Mouse (Mus musculus) lung, embryonic 14.5 days (tissue): ENCODE data around the gene Apobec4. TPM values are rescaled to one million over a fixed set of nuclear protein-coding genes. Genes with fewer than 3 reads are reported as not detected.

Source experiments
- ATAC-seq: fragments of 200-750 bp; cut with Nextera tagmentation; 2 replicates; pipeline ENCODE4 v1.8.0; 2017; ENCODE audit warnings: mild to moderate bottlenecking, moderate TSS enrichment, moderate library complexity; ENCODE audit not compliant: insufficient read depth
- DNase-seq: peaks from one replicate; pipeline ENCODE4 v3.0.0-alpha.2; 2015
- H3K27ac ChIP-seq: fragments of 300-500 bp; sonication (generic); 2 replicates; pipeline ENCODE4 v1.5.1; 2014; ENCODE audit warnings: low read depth, mild to moderate bottlenecking, moderate library complexity
- H3K27me3 ChIP-seq: fragments of 300-500 bp; sonication (generic); 2 replicates; pipeline ENCODE4 v1.6.1; 2014; ENCODE audit warnings: low read length, control low read depth; ENCODE audit not compliant: insufficient read depth
- H3K36me3 ChIP-seq: fragments of 300-500 bp; sonication (generic); 2 replicates; pipeline ENCODE4 v1.6.1; 2014; ENCODE audit warnings: control low read depth; ENCODE audit not compliant: insufficient read depth
- H3K4me1 ChIP-seq: fragments of 300-500 bp; sonication (generic); 2 replicates; pipeline ENCODE4 v1.6.1; 2014; ENCODE audit warnings: antibody characterized with exemption, control low read depth; ENCODE audit not compliant: insufficient read depth
- H3K4me2 ChIP-seq: fragments of 300-500 bp; sonication (generic); 2 replicates; pipeline ENCODE4 v1.6.1; 2014; ENCODE audit warnings: mild to moderate bottlenecking
- H3K4me3 ChIP-seq: fragments of 300-500 bp; sonication (generic); 2 replicates; pipeline ENCODE4 v1.5.1; 2014; ENCODE audit warnings: low read depth, low read length
- H3K9ac ChIP-seq: fragments of 300-500 bp; sonication (generic); 2 replicates; pipeline ENCODE4 v1.6.1; 2014
- H3K9me3 ChIP-seq: fragments of 300-500 bp; sonication (generic); 2 replicates; pipeline ENCODE4 v1.6.1; 2016; ENCODE audit warnings: low read depth, low read length, control low read depth
- CTCF ChIP-seq: IDR thresholded peaks from 2 replicates; pipeline ENCODE4 v1.5.1; 2016; ENCODE audit warnings: antibody characterized with exemption, low read depth
- WGBS: fragments of 180-500 bp; shearing (Covaris S2); extraction: QIAGEN DNeasy Blood & Tissue Kit; methylation state at CpG from one replicate; pipeline ENCODE4 v1.1.7; 2014; 5-methylcytosine and 5-hydroxymethylcytosine counted together
- polyA plus RNA-seq: library from polyadenylated mRNA; unstranded; fragments of >200 nt; fragmentation: Nextera tagmentation; extraction: Ambion mirVana; gene quantifications from 2 replicates; pipeline ENCODE4 v1.2.1, GENCODE M21; 2014

Gene Apobec4
- 0.16 TPM in 1 of 2 replicates, not detected in the other for polyA plus RNA-seq

DNA sequence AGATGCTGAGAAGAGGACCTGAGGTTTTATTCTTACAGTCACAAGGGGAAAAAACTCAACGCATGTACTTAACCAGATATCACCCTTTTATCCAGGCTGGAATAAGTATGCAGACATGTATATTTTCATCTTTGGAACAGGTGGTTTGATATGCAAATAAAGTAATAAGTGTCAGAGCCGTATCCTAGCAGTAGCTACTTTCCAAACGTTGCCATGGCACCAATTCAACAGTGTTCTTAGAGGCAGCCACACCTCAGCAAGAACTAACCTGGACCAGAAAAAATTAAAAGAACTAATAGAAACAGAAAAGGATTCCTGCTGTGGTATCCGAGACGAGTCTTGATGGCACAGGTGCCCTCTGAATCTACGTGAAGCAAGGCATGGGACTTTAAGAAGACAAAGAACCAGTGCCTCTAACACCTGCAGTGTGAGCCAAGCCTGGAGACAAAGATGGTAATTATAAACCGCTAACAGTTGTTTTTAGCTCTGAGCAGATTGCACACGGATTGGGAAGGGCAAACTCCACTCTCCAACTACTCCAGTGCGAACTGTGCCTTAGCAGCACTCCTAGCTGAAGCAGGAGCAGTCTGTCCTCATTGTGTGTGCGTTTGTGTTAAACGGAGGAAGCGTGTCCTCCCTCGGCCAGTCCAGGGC lies at the start of gene Apobec4:
Gene Apobec4, plus strand, starts transcription at position 240 of the 654 bp plus-strand sequence.
- Histone ChIP-seq H3K4me2 (no peak within 1 kb of the TSS), H3K9ac (no peak within 1 kb of the TSS), H3K27ac (no peak within 1 kb of the TSS), H3K27me3 (no peaks in the 10 kb centered on the region), H3K9me3 (no peaks in the 10 kb centered on the region), H3K4me3 (no peak within 1 kb of the TSS), H3K4me1 (no peaks in the 10 kb centered on the region), H3K36me3 (no peaks in the 10 kb centered on the region)
- TF ChIP-seq CTCF, result no peak
- WGBS, result 66% methylated on average over 13 of the region's 13 CpGs
- DNase-seq (no peak), ATAC-seq (no peak)

DNA sequence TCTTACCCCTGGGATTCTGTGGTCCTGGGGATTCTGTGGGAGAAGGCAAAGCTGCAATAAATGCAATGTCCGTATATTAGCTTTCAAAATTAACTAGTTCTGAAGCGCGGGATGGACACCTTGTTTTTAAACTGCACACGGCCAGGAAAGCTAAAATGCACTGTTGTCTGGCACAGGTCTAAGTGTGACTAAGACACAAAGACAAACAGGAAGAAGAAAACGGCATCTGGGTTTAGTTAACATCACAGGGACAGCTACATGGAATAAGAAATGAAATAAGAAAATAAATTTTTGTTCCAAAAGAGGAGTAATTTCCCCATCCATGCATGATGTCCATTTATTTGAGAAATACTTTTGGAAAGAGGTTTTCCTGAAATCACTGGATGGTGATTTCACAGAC lies 49.3 kb upstream of the Apobec4 start:
- Histone ChIP-seq H3K9me3 (no peaks in the 10 kb centered on the region), H3K27me3 (no peaks in the 10 kb centered on the region), H3K9ac (no peak overlapping the region), H3K4me1 (peaks cover 3% of the 10 kb centered on the region; the same call in 1 of the 2 replicates), H3K4me2 (no peak overlapping the region), H3K36me3 (no peaks in the 10 kb centered on the region), H3K27ac (no peak overlapping the region), H3K4me3 (no peak overlapping the region)
- TF ChIP-seq CTCF, result no peak
- WGBS, result 76% methylated on average over 5 of the region's 5 CpGs
- no peak for DNase-seq
- no peak for ATAC-seq

DNA sequence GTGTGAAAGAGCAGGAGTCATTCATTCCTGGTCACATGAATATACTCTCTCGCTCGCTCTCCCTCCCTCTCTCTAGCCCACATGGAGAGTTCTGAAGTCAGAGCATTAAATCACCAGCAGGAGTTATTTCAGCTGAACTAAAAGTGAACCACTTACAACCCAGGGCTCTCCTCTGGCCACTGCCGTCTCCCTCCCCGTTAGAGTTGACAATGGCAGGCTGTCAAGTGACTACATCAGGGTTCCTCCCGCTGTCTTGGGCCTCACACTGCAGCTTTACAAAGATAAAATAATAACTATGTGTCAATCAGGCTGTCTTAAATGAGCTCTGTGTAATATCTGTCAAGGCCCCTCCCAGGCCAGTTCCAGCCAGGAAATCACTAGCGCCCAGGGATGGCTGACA lies 47.4 kb upstream of the Apobec4 start:
- Histone ChIP-seq H3K4me3 (no peak overlapping the region), H3K27me3 (no peaks in the 10 kb centered on the region), H3K36me3 (no peaks in the 10 kb centered on the region), H3K9ac (no peak overlapping the region), H3K4me1 (peaks cover 3% of the 10 kb centered on the region; the same call in 1 of the 2 replicates), H3K9me3 (no peaks in the 10 kb centered on the region), H3K27ac (no peak overlapping the region; the same call in 1 of the 2 replicates), H3K4me2 (no peak overlapping the region)
- peak; percentile 43 for DNase-seq
- no peak for TF ChIP-seq CTCF
- whole genome bisulfite sequencing, result 38% methylated on average over 6 of the region's 6 CpGs
- ATAC-seq, result peak; percentile 48

DNA sequence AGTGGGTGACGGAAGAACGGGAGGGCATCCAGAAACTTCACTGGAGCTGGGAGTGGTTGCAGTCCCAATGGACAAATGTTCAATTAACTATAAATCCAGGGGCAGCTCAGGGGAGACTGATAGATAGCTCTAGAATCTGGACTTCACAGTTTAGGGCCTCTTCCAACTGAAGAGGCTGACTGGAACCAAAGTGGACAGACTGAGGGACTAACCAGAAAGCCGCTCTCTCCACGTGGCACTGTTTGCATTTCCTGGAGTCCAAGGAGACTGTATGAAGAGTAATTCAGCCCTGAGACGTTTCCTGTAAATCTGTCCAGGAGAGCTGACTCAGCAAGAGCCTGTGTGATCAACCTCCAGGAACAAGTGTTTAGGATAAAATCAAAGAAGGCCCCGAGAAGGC lies 46.4 kb upstream of the Apobec4 start:
- ATAC-seq, result no peak
- Histone ChIP-seq H3K4me3 (no peak overlapping the region), H3K9me3 (no peaks in the 10 kb centered on the region), H3K9ac (no peak overlapping the region), H3K27ac (no peak overlapping the region), H3K27me3 (no peaks in the 10 kb centered on the region), H3K4me2 (no peak overlapping the region), H3K4me1 (peaks cover 3% of the 10 kb centered on the region; the same call in 1 of the 2 replicates), H3K36me3 (no peaks in the 10 kb centered on the region)
- DNase-seq, result peak; percentile 33
- TF ChIP-seq CTCF, result no peak
- 40% methylated on average over 6 of the region's 6 CpGs for WGBS

DNA sequence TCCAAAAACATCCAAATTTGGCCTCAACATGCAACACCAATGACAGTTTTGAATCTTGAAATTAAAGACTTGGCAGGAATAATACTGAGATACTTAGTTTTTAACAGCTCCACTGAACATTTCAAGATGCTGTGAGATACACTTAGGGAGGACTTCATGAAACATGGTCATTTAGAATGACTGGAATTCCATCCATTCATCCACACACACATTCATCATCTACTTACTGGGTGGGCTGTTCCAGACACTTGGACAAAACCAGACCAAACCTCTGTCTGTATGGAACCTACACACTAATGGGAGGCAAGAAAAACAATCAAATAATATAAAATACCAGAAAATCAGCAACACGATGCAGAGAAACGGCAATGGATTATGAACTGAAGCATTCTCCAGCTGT lies 42.8 kb upstream of the Apobec4 start:
- DNase-seq (peak; percentile 51), ATAC-seq (peak; percentile 48; the same call in 1 of the 2 replicates)
- Histone ChIP-seq H3K4me3 (no peak overlapping the region), H3K4me1 (peaks cover 3% of the 10 kb centered on the region; the same call in 1 of the 2 replicates), H3K9me3 (no peaks in the 10 kb centered on the region), H3K27me3 (no peaks in the 10 kb centered on the region), H3K27ac (no peak overlapping the region), H3K36me3 (no peaks in the 10 kb centered on the region), H3K4me2 (no peak overlapping the region), H3K9ac (no peak overlapping the region)
- TF ChIP-seq CTCF, result no peak
- 42% methylated on average over 2 of the region's 2 CpGs for WGBS

DNA sequence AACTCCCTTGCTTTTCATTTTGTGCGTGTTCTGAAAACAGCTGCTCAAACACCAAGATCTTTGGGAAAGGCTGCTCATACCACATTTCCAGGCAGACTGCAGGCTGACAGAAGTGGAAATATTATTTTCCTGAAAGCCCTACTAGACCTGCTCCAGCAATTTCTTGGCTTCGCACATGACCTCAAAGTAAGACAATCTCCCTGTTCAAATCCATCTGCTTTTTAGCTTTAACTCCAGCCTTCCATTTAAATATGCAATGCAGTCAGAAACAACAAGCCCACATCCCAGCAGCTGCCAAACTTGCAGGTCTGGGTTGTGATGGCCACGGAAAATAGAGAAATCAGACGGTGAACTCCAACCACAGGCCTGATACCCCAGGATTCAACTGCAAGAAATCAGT lies 39.3 kb upstream of the Apobec4 start:
- Histone ChIP-seq H3K9me3 (no peaks in the 10 kb centered on the region), H3K4me3 (no peak overlapping the region), H3K27ac (no peak overlapping the region), H3K9ac (no peak overlapping the region), H3K27me3 (no peaks in the 10 kb centered on the region), H3K36me3 (no peaks in the 10 kb centered on the region), H3K4me2 (no peak overlapping the region), H3K4me1 (no peaks in the 10 kb centered on the region)
- 81% methylated on average over 4 of the region's 4 CpGs for WGBS
- DNase-seq, result no peak
- no peak for TF ChIP-seq CTCF
- ATAC-seq, result no peak

DNA sequence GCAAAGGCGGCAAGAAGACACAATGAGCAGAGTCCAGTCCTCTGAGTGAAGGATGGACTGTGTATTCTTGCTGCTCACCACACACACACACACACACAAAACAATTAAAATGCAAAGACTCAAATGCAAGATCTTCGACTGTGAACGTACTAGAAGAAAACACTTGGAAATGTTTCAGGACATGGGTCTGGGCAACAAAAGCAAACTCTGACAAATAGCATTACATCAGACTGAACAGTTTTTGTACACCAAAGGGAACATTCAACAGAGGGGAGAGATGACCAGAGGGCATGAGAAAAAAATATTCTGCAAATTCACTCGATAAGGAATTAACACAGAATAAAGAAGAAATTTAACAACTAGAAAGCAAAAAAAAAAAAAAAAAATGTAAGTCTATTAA lies 36.4 kb upstream of the Apobec4 start:
- Histone ChIP-seq H3K4me1 (peaks cover 4% of the 10 kb centered on the region; the same call in 1 of the 2 replicates), H3K9ac (no peak overlapping the region), H3K36me3 (no peaks in the 10 kb centered on the region), H3K27ac (no peak overlapping the region), H3K9me3 (no peaks in the 10 kb centered on the region), H3K27me3 (no peaks in the 10 kb centered on the region), H3K4me3 (no peak overlapping the region), H3K4me2 (no peak overlapping the region)
- 83% methylated on average over 4 of the region's 4 CpGs for WGBS
- TF ChIP-seq CTCF, result no peak
- DNase-seq (no peak), ATAC-seq (no peak)
